Mouse (Mus musculus) intestine, postnatal 0 days (tissue): ENCODE measurements at regions not wholly inside any gene's neighbourhood (a gene's known extent, or its start where the extent isn't known, plus 50 kb on each side); places are given as distances from the start of the nearest gene placed in this dataset.
A peak's percentile ranks its signal among the peaks of the same experiment; 100 is the strongest.

ENCODE experiments used
- ATAC-seq: fragments of 200-750 bp; cut with Nextera tagmentation; 2 replicates; pipeline ENCODE4 v1.8.0; 2017; ENCODE audit warnings: mild to moderate bottlenecking, moderate TSS enrichment, moderate library complexity
- H3K27ac ChIP-seq: fragments of 300-500 bp; sonication (generic); 2 replicates; pipeline ENCODE4 v1.5.1; 2014; ENCODE audit warnings: mild to moderate bottlenecking, low read depth, low read length, moderate library complexity
- H3K27me3 ChIP-seq: fragments of 300-500 bp; sonication (generic); replicated peaks from 2 replicates; pipeline ENCODE4 v1.6.1; 2014; ENCODE audit warnings: low read length, mixed read lengths; ENCODE audit not compliant: control insufficient read depth, insufficient read depth
- H3K36me3 ChIP-seq: fragments of 300-500 bp; sonication (generic); 2 replicates; pipeline ENCODE4 v1.6.1; 2014; ENCODE audit warnings: mild to moderate bottlenecking, moderate library complexity; ENCODE audit not compliant: control insufficient read depth, insufficient read depth
- H3K4me1 ChIP-seq: fragments of 300-500 bp; sonication (generic); replicated peaks from 2 replicates; pipeline ENCODE4 v1.6.1; 2014; ENCODE audit warnings: antibody characterized with exemption, low read length, mixed read lengths; ENCODE audit not compliant: control insufficient read depth, insufficient read depth
- H3K4me2 ChIP-seq: fragments of 300-500 bp; sonication (generic); replicated peaks from 2 replicates; pipeline ENCODE4 v1.6.1; 2014; ENCODE audit warnings: low read depth, mild to moderate bottlenecking, moderate library complexity
- H3K4me3 ChIP-seq: fragments of 300-500 bp; sonication (generic); 2 replicates; pipeline ENCODE4 v1.5.1; 2014; ENCODE audit warnings: low read depth, low read length
- H3K9ac ChIP-seq: fragments of 300-500 bp; sonication (generic); 2 replicates; pipeline ENCODE4 v1.6.1; 2014; ENCODE audit warnings: mild to moderate bottlenecking, low read depth, low read length
- H3K9me3 ChIP-seq: fragments of 300-500 bp; sonication (generic); 2 replicates; pipeline ENCODE4 v1.6.1; 2016; ENCODE audit warnings: mixed run types; ENCODE audit not compliant: control insufficient read depth
- CTCF ChIP-seq: sonication (generic); IDR thresholded peaks from 2 replicates; pipeline ENCODE4 v1.5.1; 2016; ENCODE audit warnings: low read depth, mild to moderate bottlenecking, control low read depth, antibody characterized with exemption, moderate library complexity
- WGBS: fragments of 180-500 bp; shearing (Covaris S2); extraction: QIAGEN DNeasy Blood & Tissue Kit; methylation state at CpG from one replicate; pipeline ENCODE4 v1.1.7; 2014; 5-methylcytosine and 5-hydroxymethylcytosine counted together

DNA sequence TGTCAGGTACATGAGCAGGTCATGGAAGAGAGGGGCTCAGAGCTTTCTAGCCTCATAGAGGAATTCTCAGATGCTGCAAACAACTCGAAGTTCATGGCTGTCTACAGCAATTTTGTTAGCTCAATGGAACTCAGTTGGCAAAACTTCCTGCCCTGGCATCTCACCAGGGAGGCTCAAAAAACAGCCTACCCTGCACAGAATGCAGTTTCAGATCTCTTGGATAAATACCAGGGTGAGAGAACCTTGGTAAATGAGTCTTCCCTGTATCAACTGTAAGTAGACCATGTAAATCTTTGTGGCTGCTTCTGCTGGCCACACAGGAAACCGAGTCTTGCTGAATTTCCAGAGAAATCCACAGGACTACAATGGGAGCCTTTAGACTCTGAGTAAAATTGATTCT is 101.1 kb upstream of the Rapgef5 start:
- Histone ChIP-seq H3K27me3 (no peaks in the 10 kb centered on the region), H3K4me1 (no peaks in the 10 kb centered on the region), H3K9ac (no peak overlapping the region), H3K4me2 (no peak overlapping the region), H3K9me3 (no peaks in the 10 kb centered on the region), H3K27ac (no peak overlapping the region), H3K36me3 (no peaks in the 10 kb centered on the region), H3K4me3 (no peak overlapping the region)
- no peak for TF ChIP-seq CTCF
- 87% methylated on average over 2 of the region's 2 CpGs for WGBS
- ATAC-seq, result no peak

DNA sequence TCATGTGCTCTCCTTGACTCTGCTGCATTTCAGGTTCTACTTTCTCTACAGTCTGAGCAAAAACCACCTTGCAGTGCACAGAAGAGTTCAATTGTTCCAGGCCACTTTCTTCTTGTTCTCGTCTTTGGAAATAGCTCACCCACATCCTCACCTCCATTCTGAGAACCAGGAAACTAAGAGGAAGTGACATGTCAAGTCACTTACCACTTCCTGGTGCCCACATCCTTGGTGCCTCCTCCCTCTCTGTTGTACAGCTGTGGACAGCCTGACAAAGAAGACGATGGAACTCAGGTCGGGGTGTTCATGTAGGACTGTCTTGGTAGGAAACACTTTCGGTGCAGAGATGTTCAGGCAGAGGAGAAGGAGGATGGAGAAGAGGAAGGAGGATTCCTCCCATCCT is 98.3 kb upstream of the Rapgef5 start:
- Histone ChIP-seq H3K4me1 (no peaks in the 10 kb centered on the region), H3K27me3 (no peaks in the 10 kb centered on the region), H3K4me2 (no peak overlapping the region), H3K36me3 (no peaks in the 10 kb centered on the region), H3K9ac (no peak overlapping the region), H3K9me3 (no peaks in the 10 kb centered on the region), H3K27ac (no peak overlapping the region), H3K4me3 (no peak overlapping the region)
- no peak for ATAC-seq
- 83% methylated on average over 4 of the region's 4 CpGs for WGBS
- no peak for TF ChIP-seq CTCF

DNA sequence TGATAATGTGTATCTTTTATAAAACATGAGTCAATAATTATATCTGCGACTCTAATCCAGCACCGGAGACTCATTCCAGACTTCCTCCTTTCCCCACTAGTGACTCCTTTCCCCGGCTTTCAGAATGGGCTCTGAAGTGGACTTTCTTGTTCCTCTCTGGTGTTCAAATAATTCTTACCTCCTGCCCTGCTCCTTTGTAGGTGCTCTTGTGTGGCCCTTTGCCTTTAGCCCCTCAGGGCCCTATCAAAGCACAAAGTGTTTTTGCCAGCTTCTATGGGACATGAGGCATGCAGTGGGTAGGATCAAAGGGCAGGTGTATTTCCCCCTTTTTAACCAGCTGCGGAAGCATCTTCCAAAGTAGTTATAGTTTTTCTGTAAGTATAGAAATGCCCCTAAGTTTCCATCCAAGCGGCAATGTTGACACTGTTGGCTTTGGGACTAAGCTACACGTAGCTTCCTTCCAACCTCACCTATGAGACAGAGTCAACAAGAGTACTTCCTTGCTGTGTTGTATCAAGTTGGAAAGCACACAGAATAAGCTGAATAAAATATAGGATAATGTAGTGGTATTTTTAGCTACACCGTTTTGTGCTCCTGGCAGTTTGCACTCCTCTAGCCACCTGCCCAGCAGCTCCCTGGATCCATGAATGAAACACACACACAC is 93.8 kb upstream of the Rapgef5 start:
- H3K27me3 ChIP-seq, result no peaks in the 10 kb centered on the region
- 79% methylated on average over 7 of the region's 7 CpGs for WGBS
- no peak for TF ChIP-seq CTCF
- 0 out of 2 replicates have a peak, but pooled peaks cover 3% of the 10 kb centered on the region for H3K4me1 ChIP-seq
- no peak for ATAC-seq
- H3K4me2 ChIP-seq, result no peak overlapping the region
- H3K9me3 ChIP-seq, result no peaks in the 10 kb centered on the region
- no peaks in the 10 kb centered on the region for H3K36me3 ChIP-seq
- no peak overlapping the region for H3K4me3 ChIP-seq
- H3K9ac ChIP-seq, result no peak overlapping the region
- no peak overlapping the region for H3K27ac ChIP-seq

DNA sequence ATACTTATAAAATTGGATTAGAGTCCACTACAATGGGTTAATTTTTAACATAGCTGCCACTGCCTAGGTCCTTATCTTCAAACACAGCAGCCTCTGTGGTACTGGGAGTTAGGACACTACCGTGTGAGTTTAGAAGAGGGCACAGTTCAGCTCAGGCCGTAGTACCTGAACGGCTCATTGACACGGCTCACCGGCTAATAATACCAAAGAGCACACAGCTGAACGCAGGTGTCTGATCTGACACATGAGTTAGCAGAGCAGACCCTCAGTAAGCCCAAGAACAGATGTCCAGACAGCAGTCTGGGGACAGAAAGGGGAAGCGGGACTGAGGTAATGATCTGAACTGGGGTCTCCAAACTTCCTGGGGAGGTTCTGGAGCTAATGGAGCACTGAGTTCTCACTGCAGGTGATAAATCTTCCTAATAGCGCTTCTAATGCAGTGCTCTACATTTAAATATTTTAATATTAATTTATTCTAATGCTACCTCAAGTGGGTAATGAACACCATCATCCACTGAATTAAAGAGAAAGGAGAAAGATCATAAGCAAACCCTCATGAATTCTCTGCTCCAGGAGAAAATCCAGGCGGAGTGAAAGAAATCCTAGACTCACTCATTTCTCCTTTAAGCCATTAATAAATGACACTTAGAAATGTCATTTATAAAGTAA is 90.8 kb upstream of the Rapgef5 start:
- TF ChIP-seq CTCF, result no peak
- no peak overlapping the region for H3K4me3 ChIP-seq
- H3K27ac ChIP-seq, result no peak overlapping the region
- H3K27me3 ChIP-seq, result no peaks in the 10 kb centered on the region
- 41% methylated on average over 9 of the region's 9 CpGs for WGBS
- H3K9me3 ChIP-seq, result no peaks in the 10 kb centered on the region
- H3K9ac ChIP-seq, result no peak overlapping the region
- H3K4me1 ChIP-seq, result 0 out of 2 replicates have a peak, but pooled peaks cover 3% of the 10 kb centered on the region
- ATAC-seq, result peak; percentile 91
- H3K4me2 ChIP-seq, result no peak overlapping the region; the same call in 1 of the 2 replicates
- no peaks in the 10 kb centered on the region for H3K36me3 ChIP-seq

DNA sequence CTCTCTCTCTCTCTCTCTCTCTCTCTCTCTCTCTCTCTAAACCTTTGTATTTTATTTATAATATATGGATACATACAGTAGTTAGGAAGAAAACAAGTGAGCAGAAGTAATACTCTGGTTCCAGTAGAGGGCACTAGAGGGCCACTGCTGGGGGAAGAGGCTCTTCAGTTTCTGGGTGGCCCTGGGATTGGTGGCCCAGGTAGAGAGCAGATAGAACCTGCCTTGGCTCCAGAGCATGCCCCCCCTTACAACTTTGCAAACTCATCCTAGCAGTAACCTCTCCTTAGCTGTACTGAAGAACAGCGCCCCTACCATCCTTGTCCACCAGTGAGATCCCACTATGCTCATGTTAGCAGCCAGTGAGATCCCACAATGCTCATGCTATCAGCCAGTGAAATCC is 88.8 kb upstream of the Rapgef5 start:
- Histone ChIP-seq H3K4me2 (no peak overlapping the region), H3K9me3 (no peaks in the 10 kb centered on the region), H3K36me3 (no peaks in the 10 kb centered on the region), H3K27ac (no peak overlapping the region), H3K9ac (no peak overlapping the region), H3K27me3 (no peaks in the 10 kb centered on the region), H3K4me1 (0 out of 2 replicates have a peak, but pooled peaks cover 3% of the 10 kb centered on the region), H3K4me3 (no peak overlapping the region)
- WGBS, result 25% methylated on average over 1 of the region's 1 CpGs
- no peak for ATAC-seq
- TF ChIP-seq CTCF, result peak; percentile 88

DNA sequence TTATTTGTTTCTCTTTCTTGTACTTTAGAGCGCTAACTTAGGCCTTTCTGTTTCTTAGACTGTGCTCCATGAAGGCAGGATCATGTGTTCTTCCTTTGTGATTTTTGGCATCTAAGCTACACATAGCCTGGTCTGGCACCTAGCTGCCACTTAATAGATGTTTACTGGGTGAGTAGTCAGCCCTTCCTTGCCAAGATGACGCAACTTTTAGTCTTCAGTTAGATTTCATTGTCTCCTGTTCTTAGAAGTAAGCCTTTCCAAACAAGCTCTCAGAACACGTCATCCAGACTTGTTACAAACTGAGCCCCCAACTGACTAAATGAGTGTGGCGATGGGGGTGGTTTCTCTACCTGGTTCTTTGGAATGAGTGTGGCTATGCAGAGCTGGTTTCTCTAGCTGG is 85.4 kb upstream of the Rapgef5 start:
- 86% methylated on average over 4 of the region's 4 CpGs for WGBS
- Histone ChIP-seq H3K9ac (no peak overlapping the region), H3K4me2 (no peak overlapping the region), H3K4me3 (no peak overlapping the region), H3K4me1 (no peaks in the 10 kb centered on the region), H3K27ac (no peak overlapping the region), H3K27me3 (no peaks in the 10 kb centered on the region), H3K9me3 (no peaks in the 10 kb centered on the region), H3K36me3 (no peaks in the 10 kb centered on the region)
- no peak for TF ChIP-seq CTCF
- no peak for ATAC-seq
